ENCODE assay signal across 11 mouse cellular contexts in the genomic region with DNA sequence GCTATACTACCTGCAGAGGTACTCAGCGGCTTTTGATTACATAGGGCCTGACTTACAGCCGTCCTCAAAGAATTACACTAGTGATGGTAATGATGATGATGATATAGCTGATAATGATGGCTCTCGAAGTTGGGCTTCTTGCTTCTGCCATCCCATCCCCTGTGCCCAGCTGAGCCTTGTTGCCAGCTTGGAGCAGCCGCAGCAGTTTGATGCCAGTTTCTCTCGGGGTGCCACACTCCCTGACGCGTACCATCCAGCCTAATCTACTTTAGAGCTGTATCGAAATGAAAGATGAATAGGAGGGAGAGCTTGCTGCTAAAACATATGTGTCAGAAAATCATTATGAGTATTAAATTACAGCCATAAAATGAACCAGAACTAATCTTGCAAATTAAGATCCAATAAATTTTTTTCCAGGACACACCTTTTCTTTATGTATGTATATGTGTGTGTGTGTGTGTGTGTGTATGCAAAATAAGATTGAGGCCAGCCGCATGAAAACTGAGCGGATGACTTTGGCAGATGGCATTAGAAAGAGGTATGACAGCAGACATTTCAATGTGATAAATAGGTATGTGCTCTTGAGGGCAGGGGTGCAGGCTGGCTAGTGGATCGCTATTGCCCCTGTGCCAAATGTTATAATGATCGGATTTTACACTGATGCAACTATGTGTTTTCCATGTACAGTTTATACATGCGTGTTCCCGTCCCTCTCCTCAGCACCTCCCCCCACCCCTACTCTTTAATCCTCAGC.
DNase-seq lines count a peak whose midpoint lies in the region; ATAC-seq and TF ChIP-seq lines count a peak whose summit lies in the region.
"Had no signal": no experiment of that assay in that cellular context is flagged by ENCODE, and none has a peak within 500 bp of the region (broad histone marks: within the 10 kb centered on the region; RNA-seq: fewer than 3 reads in every experiment).

No protein-coding gene starts in this region.

- peak overlapping the region; percentile 89 for H3K27ac ChIP-seq in heart, embryonic 15.5 days
- H3K27ac ChIP-seq in neural tube, embryonic 13.5 days (replicated peaks), result peak overlapping the region; percentile 14
- no peak overlapping the region for H3K27ac ChIP-seq in intestine, postnatal 0 days (ENCODE audit: low read depth, low read length)
- H3K27ac ChIP-seq: embryonic facial prominence, embryonic 12.5 days had no signal

- H3K4me1 ChIP-seq in heart, embryonic 15.5 days (replicated peaks), result peaks cover 41% of the 10 kb centered on the region
- peaks cover 47% of the 10 kb centered on the region for H3K4me1 ChIP-seq in neural tube, embryonic 13.5 days (replicated peaks)
- peaks cover 3% of the 10 kb centered on the region; the same call in 1 of the 2 replicates for H3K4me1 ChIP-seq in intestine, postnatal 0 days (replicated peaks; ENCODE audit: control insufficient read depth, insufficient read depth, low read length)

- 72% methylated on average over 14 of the region's 14 CpGs for WGBS in heart, embryonic 15.5 days
- 33% methylated on average over 14 of the region's 14 CpGs for WGBS in neural tube, embryonic 13.5 days
- 71% methylated on average over 14 of the region's 14 CpGs for WGBS in intestine, postnatal 0 days

- no peak overlapping the region for H3K4me3 ChIP-seq in heart, embryonic 15.5 days
- no peak overlapping the region for H3K4me3 ChIP-seq in neural tube, embryonic 13.5 days
- H3K4me3 ChIP-seq in intestine, postnatal 0 days (ENCODE audit: low read depth, low read length), result no peak overlapping the region
- H3K4me3 ChIP-seq: embryonic facial prominence, embryonic 12.5 days had no signal

- no peak overlapping the region for H3K9ac ChIP-seq in heart, embryonic 15.5 days
- H3K9ac ChIP-seq in neural tube, embryonic 13.5 days, result peak overlapping the region; percentile 12; the same call in 1 of the 2 replicates
- H3K9ac ChIP-seq in intestine, postnatal 0 days (ENCODE audit: low read depth, low read length), result no peak overlapping the region
- H3K9ac ChIP-seq: embryonic facial prominence, embryonic 12.5 days had no signal

- H3K4me2 ChIP-seq in heart, embryonic 15.5 days, result peak overlapping the region; percentile 53
- peak overlapping the region; percentile 26 for H3K4me2 ChIP-seq in neural tube, embryonic 13.5 days
- peak overlapping the region; percentile 53; the same call in 1 of the 2 replicates for H3K4me2 ChIP-seq in intestine, postnatal 0 days (replicated peaks; ENCODE audit: low read depth)

- no peak for DNase-seq in heart, adult 8-10 months (ENCODE audit: low spot score)
- DNase-seq in neural tube, embryonic 10.5 days (ENCODE audit: extremely low spot score, low spot score), result no peak
- DNase-seq in thymus, postnatal 36 days, result no peak
- DNase-seq in adrenal gland, postnatal 36 days, result no peak
- DNase-seq: liver had no signal

- H3K9me3 ChIP-seq in heart, embryonic 15.5 days (replicated peaks), result no peaks in the 10 kb centered on the region
- H3K9me3 ChIP-seq in neural tube, embryonic 13.5 days, result no peaks in the 10 kb centered on the region
- H3K9me3 ChIP-seq in intestine, postnatal 0 days (ENCODE audit: control insufficient read depth), result no peaks in the 10 kb centered on the region

- H3K27me3 ChIP-seq in heart, embryonic 15.5 days, result no peaks in the 10 kb centered on the region
- H3K27me3 ChIP-seq in neural tube, embryonic 13.5 days, result no peaks in the 10 kb centered on the region; the same call in 1 of the 2 replicates
- no peaks in the 10 kb centered on the region for H3K27me3 ChIP-seq in intestine, postnatal 0 days (replicated peaks; ENCODE audit: control insufficient read depth, insufficient read depth, low read length)
- H3K27me3 ChIP-seq: CH12.LX; embryonic facial prominence, embryonic 12.5 days had no signal

- no peak for TF ChIP-seq CTCF in intestine, postnatal 0 days (IDR thresholded peaks at IDR 0.05; ENCODE audit: low read depth)

- H3K36me3 ChIP-seq in heart, embryonic 15.5 days, result no peaks in the 10 kb centered on the region
- H3K36me3 ChIP-seq in neural tube, embryonic 13.5 days, result no peaks in the 10 kb centered on the region
- H3K36me3 ChIP-seq in intestine, postnatal 0 days (ENCODE audit: control insufficient read depth, insufficient read depth), result no peaks in the 10 kb centered on the region
- H3K36me3 ChIP-seq: embryonic facial prominence, embryonic 12.5 days had no signal

- ATAC-seq in heart, embryonic 15.5 days (replicated peaks; ENCODE audit: insufficient number of reproducible peaks, insufficient read depth, low FRiP score, low read depth), result no peak
- 0 out of 2 replicates have a peak, but pooled peaks have one; percentile 14 for ATAC-seq in neural tube, embryonic 13.5 days (ENCODE audit: low read depth)
- ATAC-seq in intestine, postnatal 0 days, result no peak
- no peak for ATAC-seq in activated CD4-positive, CD25-positive, alpha-beta regulatory T cell, adult 4 months
